Mouse (Mus musculus): ENCODE results near the gene Vwa2.

Vwa2 gene

DNA sequence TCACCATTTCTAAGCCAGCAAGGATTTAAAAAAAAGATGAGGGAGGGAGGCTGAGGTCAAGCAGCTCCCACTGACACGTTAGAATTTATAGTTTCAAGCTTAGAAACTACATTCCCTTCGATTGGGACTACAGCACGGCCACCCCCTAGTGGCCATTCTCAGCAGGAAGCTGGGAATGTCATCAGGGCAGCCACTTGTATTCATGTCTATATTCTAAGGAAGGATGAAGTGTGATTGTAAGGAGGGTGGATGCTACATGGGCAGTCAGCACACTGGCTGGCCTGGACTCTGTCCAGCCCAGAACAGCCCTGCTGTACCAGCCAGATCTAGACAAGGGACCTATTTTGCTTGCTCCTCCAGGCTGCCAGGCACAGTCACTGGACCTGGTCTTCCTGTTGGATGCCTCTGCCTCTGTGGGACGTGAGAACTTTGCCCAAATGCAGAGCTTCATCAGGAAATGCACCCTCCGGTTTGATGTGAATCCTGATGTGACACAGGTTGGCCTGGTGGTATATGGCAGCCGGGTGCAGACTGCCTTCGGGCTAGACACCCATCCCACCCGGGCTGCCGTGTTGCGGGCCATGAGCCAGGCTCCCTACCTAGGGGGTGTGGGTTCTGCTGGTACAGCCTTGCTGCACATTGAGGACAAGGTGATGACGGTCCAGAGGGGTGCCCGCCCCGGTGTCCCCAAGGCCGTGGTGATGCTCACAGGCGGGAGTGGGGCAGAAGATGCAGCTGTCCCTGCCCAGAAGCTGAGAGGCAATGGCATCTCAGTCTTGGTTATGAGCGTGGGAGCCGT, 34.6 kb downstream of the Vwa2 start:
- peak; percentile 77 for DNase-seq (ENCODE audit: low read depth, low spot score)

GRCm38 (mm10) chr19:56910561-56910960, 36.5 kb downstream of the Vwa2 start:
- DNase-seq (ENCODE audit: low read depth, low spot score): peak; percentile 11

DNA sequence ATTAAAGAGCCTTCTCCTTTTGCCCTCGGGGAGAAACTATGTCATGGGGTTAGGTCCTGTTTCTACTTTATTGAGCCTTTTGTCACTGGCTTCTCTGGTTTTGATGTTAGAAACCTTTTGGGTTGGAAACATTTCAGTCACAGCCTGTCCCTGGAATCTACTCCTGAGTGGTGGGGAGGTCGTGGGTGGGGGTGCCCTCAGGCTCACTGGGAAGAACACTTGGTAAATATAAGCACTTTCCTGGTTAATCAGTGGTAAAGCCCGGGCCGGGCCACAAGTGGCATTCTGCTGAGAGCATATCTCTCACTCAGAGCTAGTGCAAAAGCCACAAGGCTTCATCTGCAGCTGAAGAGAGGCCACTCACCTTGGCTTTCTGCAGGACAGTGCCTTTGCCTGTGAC, 39.7 kb downstream of the Vwa2 start:
- no peak for DNase-seq (ENCODE audit: low read depth, low spot score)

GRCm38 (mm10) chr19:56914658-56915057, 40.6 kb downstream of the Vwa2 start:
- no peak for DNase-seq (ENCODE audit: low read depth, low spot score)

- DNase-seq (ENCODE audit: low read depth, low spot score): no peak
Observed at GRCm38 (mm10) chr19:56915084-56915483, 41.0 kb downstream of the Vwa2 start.

DNA sequence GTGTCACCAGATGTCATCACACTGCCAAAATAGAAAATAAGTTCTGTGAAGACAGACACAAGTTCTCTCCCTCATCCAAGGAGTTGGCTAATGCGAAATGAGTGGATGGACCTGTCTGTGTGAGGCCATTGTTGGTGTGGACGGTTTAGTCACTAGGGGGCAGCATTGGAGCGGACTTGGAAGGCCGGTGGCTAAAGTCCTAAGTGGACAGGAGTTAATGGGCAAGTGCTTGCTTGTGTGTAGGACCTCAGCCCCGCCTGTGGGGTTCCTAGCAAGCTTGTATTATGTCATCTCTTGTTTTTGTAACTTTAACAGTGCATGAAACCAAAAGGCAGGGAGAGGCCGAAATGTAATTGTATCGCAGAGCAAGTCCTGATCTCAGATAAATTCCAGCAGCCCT, 45.6 kb downstream of the Vwa2 start:
- DNase-seq (ENCODE audit: low read depth, low spot score): peak; percentile 95

DNA sequence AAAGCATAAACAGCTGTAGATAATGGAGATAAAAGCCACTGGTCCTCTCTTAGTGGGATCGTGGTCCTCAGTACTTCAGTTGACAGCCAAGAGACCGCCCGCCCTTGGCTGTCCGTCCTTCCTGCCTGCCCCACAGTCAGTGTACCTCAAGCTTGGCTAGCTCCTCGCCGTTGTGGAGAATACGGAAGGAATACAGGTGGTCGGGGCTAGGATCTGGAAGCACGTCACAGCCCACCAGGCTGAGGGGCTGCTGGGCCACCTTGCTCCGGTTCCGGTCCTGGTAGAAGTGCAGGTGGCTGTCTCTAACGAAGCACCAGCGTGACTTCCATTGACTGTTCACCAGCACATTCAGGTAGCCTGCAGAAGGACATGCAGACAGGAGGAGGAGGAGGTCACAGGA, 46.2 kb downstream of the Vwa2 start:
- no peak for DNase-seq (ENCODE audit: low read depth, low spot score)

GRCm38 (mm10) chr19:56921744-56922143, 47.7 kb downstream of the Vwa2 start:
- DNase-seq (ENCODE audit: low read depth, low spot score): no peak

GRCm38 (mm10) chr19:56929392-56929791, 55.3 kb downstream of the Vwa2 start:
- DNase-seq (ENCODE audit: low read depth, low spot score): peak; percentile 53

GRCm38 (mm10) chr19:56930029-56930428, 56.0 kb downstream of the Vwa2 start:
- DNase-seq (ENCODE audit: low read depth, low spot score): peak; percentile 20

DNA sequence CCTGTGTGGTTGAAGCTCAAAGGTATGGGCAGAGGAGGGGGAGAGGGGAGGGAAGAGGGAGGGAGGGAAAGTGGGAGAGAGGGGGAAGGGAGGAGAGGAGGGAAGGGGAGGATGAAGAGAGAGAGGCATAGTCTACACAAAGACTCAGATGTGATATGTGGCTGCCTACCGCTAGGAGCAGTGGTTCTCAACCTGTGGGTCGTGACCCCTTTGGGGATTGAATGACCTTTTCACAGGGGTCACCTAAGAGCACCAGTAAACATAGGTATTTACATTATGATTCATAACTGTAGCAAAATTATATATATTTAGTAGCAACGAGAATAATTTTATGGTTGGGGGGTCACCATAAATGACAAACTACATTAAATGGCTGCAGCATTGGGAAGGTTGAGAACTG, 59.8 kb downstream of the Vwa2 start:
- DNase-seq (ENCODE audit: low read depth, low spot score): no peak

DNA sequence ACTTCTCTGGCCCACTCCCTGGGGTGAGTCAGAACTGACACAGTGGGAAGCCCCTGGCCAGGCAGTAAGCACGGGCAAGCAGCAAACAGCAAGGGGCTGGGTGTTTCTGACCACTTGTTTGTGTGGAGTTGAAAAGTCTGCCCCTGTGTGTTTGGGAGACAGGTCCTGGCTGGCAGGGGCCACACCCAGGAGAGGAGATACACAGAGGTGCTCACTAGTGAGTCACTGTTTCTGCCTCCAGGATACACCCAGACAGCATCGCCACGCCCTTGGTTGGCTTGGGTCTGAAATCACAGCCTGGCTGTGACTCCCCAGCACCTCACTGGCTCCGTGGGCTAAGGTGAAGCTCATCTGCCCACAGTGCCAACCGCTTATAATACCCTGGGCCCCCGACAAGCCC, 61.1 kb downstream of the Vwa2 start:
- DNase-seq (ENCODE audit: low read depth, low spot score): no peak

DNA sequence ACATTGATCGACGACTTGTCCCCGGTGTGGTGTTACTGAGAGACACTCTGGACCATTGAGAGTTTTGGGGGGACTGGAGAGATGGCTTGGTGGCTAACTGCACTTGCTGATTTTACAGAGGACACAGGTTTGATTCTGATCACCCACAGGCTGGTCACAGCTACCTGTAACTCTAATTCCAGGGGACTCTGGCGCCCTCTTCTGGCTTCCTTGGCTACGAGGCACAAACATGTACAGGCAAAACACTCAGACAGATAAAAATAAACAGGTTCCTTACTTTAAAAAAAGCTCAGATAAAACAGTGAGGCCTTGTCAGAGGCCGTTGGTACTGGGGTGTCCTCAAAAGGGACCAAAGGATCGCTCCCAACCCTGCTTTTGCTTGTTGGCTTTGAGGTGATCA, 61.7 kb downstream of the Vwa2 start:
- DNase-seq (ENCODE audit: low read depth, low spot score): no peak

DNA sequence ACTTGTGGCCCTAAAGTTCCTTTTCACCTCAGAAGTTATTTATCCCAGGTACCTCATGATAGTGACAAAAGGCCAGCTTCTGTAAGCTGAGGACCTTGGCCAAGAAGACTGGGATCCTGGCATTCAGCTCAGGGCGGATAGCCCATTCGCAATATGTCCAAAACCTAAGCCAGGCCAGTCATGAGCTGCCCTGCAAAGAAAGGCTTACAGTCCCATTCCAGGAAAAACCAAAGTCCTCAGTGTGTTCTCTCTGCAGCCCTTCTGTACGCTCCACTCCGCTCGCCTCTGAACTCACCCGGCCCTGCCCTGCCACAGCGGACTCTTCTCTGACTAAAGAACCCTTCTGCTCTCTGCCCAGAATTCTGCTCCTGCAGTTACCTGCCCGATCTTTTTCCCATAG, 62.2 kb downstream of the Vwa2 start:
- DNase-seq (ENCODE audit: low read depth, low spot score): peak; percentile 90

DNA sequence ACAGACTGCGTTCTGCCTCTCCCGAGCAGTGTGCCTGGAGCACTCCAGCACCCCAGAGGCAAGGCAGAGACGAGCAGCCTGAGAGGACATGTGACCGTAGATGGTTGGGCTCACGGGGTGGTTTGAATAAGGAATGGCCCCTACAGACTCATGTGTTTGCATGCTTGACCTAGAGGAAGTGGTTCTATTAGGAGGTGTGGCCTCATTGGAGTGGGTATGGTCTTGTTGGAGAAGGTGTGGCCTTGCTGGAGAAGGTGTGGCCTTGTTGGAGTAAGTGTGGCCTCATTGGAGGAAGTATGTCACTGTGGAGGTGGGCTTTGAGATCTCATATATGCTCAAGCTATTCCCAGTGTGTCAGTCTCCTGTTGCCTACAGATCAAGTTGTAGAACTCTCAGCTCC, 63.9 kb downstream of the Vwa2 start:
- no peak for DNase-seq (ENCODE audit: low read depth, low spot score)

DNA sequence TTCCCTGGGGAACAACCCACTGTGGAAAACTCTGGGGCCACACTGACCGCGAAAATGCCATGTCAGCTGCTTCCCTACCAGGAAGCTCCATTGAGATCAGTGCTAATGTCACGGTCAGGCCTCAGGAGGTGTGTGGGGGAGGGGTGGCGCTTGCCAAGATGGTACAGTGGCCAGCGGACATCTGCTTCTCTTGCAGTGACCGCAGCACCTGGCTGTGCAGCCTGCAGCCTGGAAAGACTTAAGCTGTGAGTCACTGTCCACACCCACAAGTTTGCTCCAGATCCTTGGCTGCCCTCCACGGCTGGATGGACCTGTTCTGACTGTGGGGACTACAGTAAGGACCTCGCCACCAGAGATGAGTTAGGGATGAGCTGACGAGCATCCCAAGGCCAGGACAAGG, 65.8 kb downstream of the Vwa2 start:
- peak; percentile 64 for DNase-seq (ENCODE audit: low read depth, low spot score)

DNA sequence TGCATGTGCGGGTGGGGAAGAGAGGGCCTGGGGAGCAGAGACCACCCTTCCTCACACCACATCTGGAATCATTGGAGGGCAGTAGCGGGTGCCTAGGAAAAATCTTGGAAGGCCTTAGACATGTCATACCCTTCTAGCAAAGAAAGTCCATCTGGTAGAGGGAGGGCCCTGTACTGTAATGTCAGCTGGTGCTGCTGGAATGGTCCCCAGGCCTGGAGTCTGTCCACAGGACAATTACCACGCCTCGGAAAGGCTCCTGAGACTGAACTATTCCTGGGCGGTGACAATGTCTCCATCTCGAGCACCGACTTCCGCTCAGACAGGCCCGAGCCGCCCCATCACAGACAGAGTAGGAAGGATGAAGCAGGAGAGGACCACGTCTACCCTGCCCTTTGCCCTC, 66.5 kb downstream of the Vwa2 start:
- peak; percentile 76 for DNase-seq (ENCODE audit: low read depth, low spot score)

- DNase-seq (ENCODE audit: low read depth, low spot score): no peak
Observed at GRCm38 (mm10) chr19:56942216-56942615, 68.2 kb downstream of the Vwa2 start.

GRCm38 (mm10) chr19:56944211-56944610, 70.2 kb downstream of the Vwa2 start:
- DNase-seq (ENCODE audit: low read depth, low spot score): no peak

GRCm38 (mm10) chr19:56944826-56945225, 70.8 kb downstream of the Vwa2 start:
- DNase-seq (ENCODE audit: low read depth, low spot score): no peak

- peak; percentile 72 for DNase-seq (ENCODE audit: low read depth, low spot score)
Observed at GRCm38 (mm10) chr19:56945621-56946020, 71.6 kb downstream of the Vwa2 start.

DNA sequence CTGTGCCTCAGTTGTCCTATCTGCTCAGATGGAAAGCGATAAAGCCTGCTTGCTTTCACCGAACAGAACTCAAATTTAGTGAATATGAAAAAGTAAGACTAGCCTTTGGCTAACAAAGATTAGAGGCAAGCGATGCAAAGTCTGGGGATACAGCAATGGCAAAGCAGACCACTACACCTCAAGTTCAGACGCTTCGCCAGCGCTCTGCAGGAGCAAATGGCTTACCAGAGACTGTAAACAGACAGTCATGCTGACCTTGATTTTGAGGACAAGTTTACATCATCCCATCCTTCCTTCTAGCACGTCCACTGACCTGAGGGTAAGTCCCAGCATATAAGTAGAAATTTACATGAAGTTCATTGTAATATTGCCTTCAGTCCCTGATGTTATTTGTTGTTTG, 72.2 kb downstream of the Vwa2 start:
- peak; percentile 18 for DNase-seq (ENCODE audit: low read depth, low spot score)

- DNase-seq (ENCODE audit: low read depth, low spot score): peak; percentile 28
Observed at GRCm38 (mm10) chr19:56946727-56947126, 72.7 kb downstream of the Vwa2 start.
